Mouse (Mus musculus): ENCODE results near the gene H2-Eb2. TPM values are rescaled to one million over a fixed set of nuclear protein-coding genes. Genes with fewer than 3 reads are reported as not detected.

The H2-Eb2 gene
- not detected for polyA plus RNA-seq (2015; fragmentation: Illumina TruSeq; extraction: RNeasy Lipid Tissue Mini Kit (QIAGEN cat#74804); ENCODE audit: insufficient read depth, low read depth, low replicate concordance)

GRCm38 (mm10) chr17:34325436-34325835 lies at the start of gene H2-Eb2:
Gene H2-Eb2 (plus strand): TSS chr17:34325665.

DNA sequence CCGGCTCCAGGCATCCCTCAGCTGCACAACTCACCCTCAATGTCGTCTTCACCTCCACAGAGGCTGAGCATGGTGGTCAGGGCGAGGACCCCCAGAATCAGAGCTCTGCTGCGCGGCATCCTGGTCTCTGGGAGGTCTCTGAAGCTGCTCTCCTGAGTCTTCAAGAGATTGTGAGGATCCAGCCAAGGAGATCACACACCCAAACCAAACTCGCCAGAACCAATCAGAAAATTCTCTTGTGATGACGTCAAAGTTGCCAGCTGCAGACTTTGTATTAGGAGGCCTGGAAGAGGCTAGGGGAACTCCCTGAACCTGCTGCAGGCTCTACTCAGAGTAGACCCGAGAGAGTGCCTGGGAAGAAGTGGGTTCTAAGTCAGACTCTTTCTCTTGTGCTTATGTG lies 37.8 kb upstream of the H2-Eb2 start, which contains the start of gene H2-Aa:
TSS of gene H2-Aa (minus strand) at position 176 of the 400 bp plus-strand sequence.

DNA sequence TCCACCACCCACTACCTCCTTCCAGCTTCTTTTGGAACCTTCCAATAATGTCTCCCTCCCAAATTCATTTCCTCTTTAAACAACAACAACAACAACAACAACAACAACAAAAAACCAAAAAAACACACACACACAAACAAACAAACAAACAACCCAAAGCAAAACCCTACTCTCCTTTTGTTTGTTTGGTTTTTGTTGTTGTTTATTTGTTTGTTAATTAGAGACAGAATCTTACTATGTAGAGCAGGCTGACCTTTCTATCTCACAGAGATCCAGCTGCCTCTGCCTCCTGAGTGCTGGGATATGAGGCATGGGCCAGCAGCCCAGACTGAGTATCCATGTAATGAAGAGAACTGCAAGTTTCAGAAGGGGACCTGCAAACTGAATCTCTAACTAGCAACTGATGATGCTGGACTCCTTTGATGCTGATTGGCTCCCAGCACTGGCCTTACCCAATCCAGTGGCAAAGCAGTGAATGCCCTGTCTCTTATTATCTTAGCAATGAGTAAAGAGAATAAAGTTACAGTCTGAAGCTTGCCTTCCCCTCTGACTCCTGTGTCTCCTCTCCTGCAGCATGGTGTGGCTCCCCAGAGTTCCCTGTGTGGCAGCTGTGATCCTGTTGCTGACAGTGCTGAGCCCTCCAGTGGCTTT lies 20.0 kb upstream of the H2-Eb2 start, which contains the start of gene H2-Eb1:
TSS of gene H2-Eb1 (plus strand) at position 488 of the 651 bp plus-strand sequence.

DNA sequence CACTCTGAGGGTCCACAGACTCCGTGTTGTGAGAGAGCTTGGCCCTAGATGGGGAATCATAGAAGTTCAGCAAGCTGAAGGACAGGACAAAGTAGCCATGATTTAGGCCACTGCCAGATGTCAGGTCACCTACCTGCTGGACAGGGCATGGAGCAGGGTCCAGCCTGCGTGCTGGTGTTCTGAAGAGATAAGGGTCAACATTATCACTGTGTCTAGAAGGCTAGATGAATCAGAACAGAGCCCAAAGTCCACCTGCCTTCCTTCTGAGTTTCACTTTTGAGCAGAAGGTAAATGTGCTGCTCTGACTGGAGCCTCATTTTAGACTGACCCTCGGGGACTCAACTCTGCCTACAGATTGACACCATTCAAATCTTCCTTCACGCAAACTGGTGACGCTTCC lies 29.1 kb downstream of the H2-Eb2 start, which contains the start of gene Btnl2:
TSS of gene Btnl2 (plus strand) at position 284 of the 400 bp plus-strand sequence.

DNA sequence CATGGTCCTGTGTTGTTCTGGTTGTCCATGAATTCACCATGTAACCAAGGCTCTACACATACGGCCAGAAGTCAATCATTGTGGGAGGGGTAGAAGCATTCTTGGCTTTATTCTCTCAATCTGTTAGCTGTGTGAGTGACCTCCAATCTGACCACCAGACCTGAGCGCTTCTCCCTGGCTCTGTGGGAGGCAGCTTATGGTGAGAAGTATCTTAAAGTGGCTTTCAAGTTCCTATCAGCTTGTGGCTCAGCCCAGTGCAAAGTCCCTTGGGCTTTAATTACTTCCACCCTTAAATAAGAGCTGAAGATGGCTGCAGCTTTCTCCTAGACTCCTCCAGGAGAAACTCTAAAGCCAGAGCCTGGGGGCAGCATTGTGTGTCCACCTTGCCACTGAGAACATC lies 51.4 kb downstream of the H2-Eb2 start, which contains the start of gene Btnl1:
TSS of gene Btnl1 (plus strand) at position 286 of the 400 bp plus-strand sequence.

Other genes starting within 250 kb of the H2-Eb2 start
- gene H2-Oa, start 233.3 kb upstream of the H2-Eb2 start, polyA plus RNA-seq (2015; fragmentation: Illumina TruSeq; extraction: RNeasy Lipid Tissue Mini Kit (QIAGEN cat#74804); ENCODE audit: insufficient read depth, low read depth, low replicate concordance): not detected
- 2.6 TPM for gene H2-DMa, start 206.1 kb upstream of the H2-Eb2 start, polyA plus RNA-seq (2015; fragmentation: Illumina TruSeq; extraction: RNeasy Lipid Tissue Mini Kit (QIAGEN cat#74804); ENCODE audit: insufficient read depth, low read depth, low replicate concordance)
- gene Brd2, start 203.0 kb upstream of the H2-Eb2 start, polyA plus RNA-seq (2015; fragmentation: Illumina TruSeq; extraction: RNeasy Lipid Tissue Mini Kit (QIAGEN cat#74804); ENCODE audit: insufficient read depth, low read depth, low replicate concordance): 51.9 TPM
- 1.9 TPM for gene H2-DMb2, start 182.4 kb upstream of the H2-Eb2 start, polyA plus RNA-seq (2015; fragmentation: Illumina TruSeq; extraction: RNeasy Lipid Tissue Mini Kit (QIAGEN cat#74804); ENCODE audit: insufficient read depth, low read depth, low replicate concordance)
- gene H2-DMb1, start 172.6 kb upstream of the H2-Eb2 start, polyA plus RNA-seq (2015; fragmentation: Illumina TruSeq; extraction: RNeasy Lipid Tissue Mini Kit (QIAGEN cat#74804); ENCODE audit: insufficient read depth, low read depth, low replicate concordance): 7.8 TPM
- gene Tap1, start 138.1 kb upstream of the H2-Eb2 start, polyA plus RNA-seq (2015; fragmentation: Illumina TruSeq; extraction: RNeasy Lipid Tissue Mini Kit (QIAGEN cat#74804); ENCODE audit: insufficient read depth, low read depth, low replicate concordance): 6.3 TPM
- 9.2 TPM for gene Psmb9, start 137.9 kb upstream of the H2-Eb2 start, polyA plus RNA-seq (2015; fragmentation: Illumina TruSeq; extraction: RNeasy Lipid Tissue Mini Kit (QIAGEN cat#74804); ENCODE audit: insufficient read depth, low read depth, low replicate concordance)
- 13.8 TPM for gene Psmb8, start 127.9 kb upstream of the H2-Eb2 start, polyA plus RNA-seq (2015; fragmentation: Illumina TruSeq; extraction: RNeasy Lipid Tissue Mini Kit (QIAGEN cat#74804); ENCODE audit: insufficient read depth, low read depth, low replicate concordance)
- 9.1 TPM for gene Tap2, start 122.1 kb upstream of the H2-Eb2 start, polyA plus RNA-seq (2015; fragmentation: Illumina TruSeq; extraction: RNeasy Lipid Tissue Mini Kit (QIAGEN cat#74804); ENCODE audit: insufficient read depth, low read depth, low replicate concordance)
- gene H2-Ob, start 86.8 kb upstream of the H2-Eb2 start, polyA plus RNA-seq (2015; fragmentation: Illumina TruSeq; extraction: RNeasy Lipid Tissue Mini Kit (QIAGEN cat#74804); ENCODE audit: insufficient read depth, low read depth, low replicate concordance): 2.1 TPM
- 44.7 TPM for gene H2-Ab1, start 68.0 kb upstream of the H2-Eb2 start, polyA plus RNA-seq (2015; fragmentation: Illumina TruSeq; extraction: RNeasy Lipid Tissue Mini Kit (QIAGEN cat#74804); ENCODE audit: insufficient read depth, low read depth, low replicate concordance)
- 56.9 TPM for gene H2-Aa, start 37.8 kb upstream of the H2-Eb2 start, polyA plus RNA-seq (2015; fragmentation: Illumina TruSeq; extraction: RNeasy Lipid Tissue Mini Kit (QIAGEN cat#74804); ENCODE audit: insufficient read depth, low read depth, low replicate concordance)
- gene H2-Eb1, start 19.8 kb upstream of the H2-Eb2 start, polyA plus RNA-seq (2015; fragmentation: Illumina TruSeq; extraction: RNeasy Lipid Tissue Mini Kit (QIAGEN cat#74804); ENCODE audit: insufficient read depth, low read depth, low replicate concordance): 37.0 TPM
- not detected for gene Btnl2, start 29.2 kb downstream of the H2-Eb2 start, polyA plus RNA-seq (2015; fragmentation: Illumina TruSeq; extraction: RNeasy Lipid Tissue Mini Kit (QIAGEN cat#74804); ENCODE audit: insufficient read depth, low read depth, low replicate concordance)
- gene Btnl1, start 51.5 kb downstream of the H2-Eb2 start, polyA plus RNA-seq (2015; fragmentation: Illumina TruSeq; extraction: RNeasy Lipid Tissue Mini Kit (QIAGEN cat#74804); ENCODE audit: insufficient read depth, low read depth, low replicate concordance): not detected
- gene BC051142, start 73.2 kb downstream of the H2-Eb2 start, polyA plus RNA-seq (2015; fragmentation: Illumina TruSeq; extraction: RNeasy Lipid Tissue Mini Kit (QIAGEN cat#74804); ENCODE audit: insufficient read depth, low read depth, low replicate concordance): 4.2 TPM
- gene Btnl4, start 151.7 kb downstream of the H2-Eb2 start, polyA plus RNA-seq (2015; fragmentation: Illumina TruSeq; extraction: RNeasy Lipid Tissue Mini Kit (QIAGEN cat#74804); ENCODE audit: insufficient read depth, low read depth, low replicate concordance): not detected
- not detected for gene Btnl6, start 191.7 kb downstream of the H2-Eb2 start, polyA plus RNA-seq (2015; fragmentation: Illumina TruSeq; extraction: RNeasy Lipid Tissue Mini Kit (QIAGEN cat#74804); ENCODE audit: insufficient read depth, low read depth, low replicate concordance)
- 13.4 TPM for gene Notch4, start 238.6 kb downstream of the H2-Eb2 start, polyA plus RNA-seq (2015; fragmentation: Illumina TruSeq; extraction: RNeasy Lipid Tissue Mini Kit (QIAGEN cat#74804); ENCODE audit: insufficient read depth, low read depth, low replicate concordance)